Mouse (Mus musculus) c-Kit-positive CD71-negative TER-119-negative erythroid progenitor cells, embryonic 14.5 days (primary cell): Measurements from ENCODE around the gene Tmem119.

ENCODE experiments used
- DNase-seq: peaks from one replicate; pipeline ENCODE4 v3.0.0-alpha.2; 2013; ENCODE audit warnings: low read depth

Tmem119 gene

GRCm38 (mm10) chr5:113800280-113800679 is at the start of gene Tmem119:
Gene Tmem119, minus strand, starts transcription at chr5:113800516.
- no peak for DNase-seq

- DNase-seq = no peak
Observed at GRCm38 (mm10) chr5:113847636-113848035, 47.3 kb upstream of the Tmem119 start.

- DNase-seq = no peak
Observed at GRCm38 (mm10) chr5:113846656-113847055, 46.3 kb upstream of the Tmem119 start.

- DNase-seq = no peak
Observed at GRCm38 (mm10) chr5:113845627-113846026, 45.3 kb upstream of the Tmem119 start.

GRCm38 (mm10) chr5:113844721-113845120 is 44.4 kb upstream of the Tmem119 start:
- DNase-seq = peak; percentile 77

- no peak for DNase-seq
Observed at GRCm38 (mm10) chr5:113844106-113844505, 43.8 kb upstream of the Tmem119 start.

- DNase-seq = no peak
Observed at GRCm38 (mm10) chr5:113842906-113843305, 42.6 kb upstream of the Tmem119 start.

GRCm38 (mm10) chr5:113842244-113842643 is 41.9 kb upstream of the Tmem119 start:
- DNase-seq = no peak

GRCm38 (mm10) chr5:113841243-113842225 is 41.2 kb upstream of the Tmem119 start:
- DNase-seq = no peak

- DNase-seq = no peak
Observed at GRCm38 (mm10) chr5:113840443-113840842, 40.1 kb upstream of the Tmem119 start.

- no peak for DNase-seq
Observed at GRCm38 (mm10) chr5:113836961-113837360, 36.6 kb upstream of the Tmem119 start.

GRCm38 (mm10) chr5:113833316-113833947 is 33.1 kb upstream of the Tmem119 start:
- no peak for DNase-seq

GRCm38 (mm10) chr5:113832490-113832901 is 32.2 kb upstream of the Tmem119 start, which contains the start of gene Selplg:
Gene Selplg, minus strand, starts transcription at chr5:113832644.
- DNase-seq = no peak

GRCm38 (mm10) chr5:113831741-113832140 is 31.4 kb upstream of the Tmem119 start:
- DNase-seq = no peak

- DNase-seq = no peak
Observed at GRCm38 (mm10) chr5:113830796-113831195, 30.5 kb upstream of the Tmem119 start.

- peak; percentile 82 for DNase-seq
Observed at GRCm38 (mm10) chr5:113830292-113830643, 30.0 kb upstream of the Tmem119 start.

GRCm38 (mm10) chr5:113829566-113830291 is 29.4 kb upstream of the Tmem119 start:
- DNase-seq = no peak

- DNase-seq = no peak
Observed at GRCm38 (mm10) chr5:113828481-113828880, 28.2 kb upstream of the Tmem119 start.

- DNase-seq = no peak
Observed at GRCm38 (mm10) chr5:113827991-113828411, 27.7 kb upstream of the Tmem119 start.

- DNase-seq = no peak
Observed at GRCm38 (mm10) chr5:113826619-113827018, 26.3 kb upstream of the Tmem119 start.

GRCm38 (mm10) chr5:113825558-113825957 is 25.2 kb upstream of the Tmem119 start:
- DNase-seq = no peak

GRCm38 (mm10) chr5:113824228-113824627 is 23.9 kb upstream of the Tmem119 start:
- no peak for DNase-seq
